Mouse (Mus musculus): ENCODE measurements around the gene Zyx. TPM values are rescaled to one million over a fixed set of nuclear protein-coding genes. Genes with fewer than 3 reads are reported as not detected.

The Zyx gene
- polyA plus RNA-seq, 1 experiment from 2014 or later: 34.8 TPM

- WGBS: 94% methylated on average over 13 of the region's 13 CpGs
These were observed 11.8 kb downstream of the Zyx start for GRCm38 (mm10) chr6:42361041-42361895.

GRCm38 (mm10) chr6:42362074-42362473 is 12.6 kb downstream of the Zyx start:
- no peak overlapping the region for H3K27ac ChIP-seq (ENCODE audit: low read depth, low read length)
- no peaks in the 10 kb centered on the region for H3K27me3 ChIP-seq (replicated peaks; ENCODE audit: control insufficient read depth, insufficient read depth, low read length)
- H3K9ac ChIP-seq (ENCODE audit: low read length): no peak overlapping the region
- H3K36me3 ChIP-seq (ENCODE audit: control insufficient read depth, insufficient read depth, low read length): peaks cover 31% of the 10 kb centered on the region
- no peaks in the 10 kb centered on the region for H3K9me3 ChIP-seq (replicated peaks; ENCODE audit: control insufficient read depth, low read length)
- no peak overlapping the region for H3K4me2 ChIP-seq (ENCODE audit: low read length)
- no peaks in the 10 kb centered on the region for H3K4me1 ChIP-seq (ENCODE audit: control insufficient read depth, insufficient read depth, low read length)
- no peak for ATAC-seq
- H3K4me3 ChIP-seq (ENCODE audit: low read depth, low read length): no peak overlapping the region
- no peak for DNase-seq (ENCODE audit: low spot score)
- WGBS: 62% methylated on average over 1 of the region's 1 CpGs

More at GRCm38 (mm10) chr6:42361041-42361895, 11.8 kb downstream of the Zyx start:
- H3K9me3 ChIP-seq (replicated peaks; ENCODE audit: control insufficient read depth, low read length): no peaks in the 10 kb centered on the region
- no peaks in the 10 kb centered on the region for H3K27me3 ChIP-seq (replicated peaks; ENCODE audit: control insufficient read depth, insufficient read depth, low read length)
- peaks cover 39% of the 10 kb centered on the region for H3K36me3 ChIP-seq (ENCODE audit: control insufficient read depth, insufficient read depth, low read length)
- H3K4me2 ChIP-seq (ENCODE audit: low read length): no peak overlapping the region
- no peak for ATAC-seq
- H3K4me3 ChIP-seq (ENCODE audit: low read depth, low read length): no peak overlapping the region
- H3K27ac ChIP-seq (ENCODE audit: low read depth, low read length): no peak overlapping the region
- no peaks in the 10 kb centered on the region for H3K4me1 ChIP-seq (ENCODE audit: control insufficient read depth, insufficient read depth, low read length)
- DNase-seq (ENCODE audit: low spot score): no peak
- H3K9ac ChIP-seq (ENCODE audit: low read length): no peak overlapping the region

GRCm38 (mm10) chr6:42362497-42362896 is 13.1 kb downstream of the Zyx start:
- Histone ChIP-seq H3K4me1 (ENCODE audit: control insufficient read depth, insufficient read depth, low read length) (no peaks in the 10 kb centered on the region), H3K4me2 (ENCODE audit: low read length) (no peak overlapping the region), H3K4me3 (ENCODE audit: low read depth, low read length) (no peak overlapping the region), H3K27ac (ENCODE audit: low read depth, low read length) (no peak overlapping the region), H3K9me3 (replicated peaks; ENCODE audit: control insufficient read depth, low read length) (no peaks in the 10 kb centered on the region), H3K27me3 (replicated peaks; ENCODE audit: control insufficient read depth, insufficient read depth, low read length) (no peaks in the 10 kb centered on the region), H3K9ac (ENCODE audit: low read length) (no peak overlapping the region), H3K36me3 (ENCODE audit: control insufficient read depth, insufficient read depth, low read length) (peaks cover 27% of the 10 kb centered on the region)
- DNase-seq (ENCODE audit: low spot score) (no peak), ATAC-seq (no peak)
- WGBS: 76% methylated on average over 1 of the region's 1 CpGs

GRCm38 (mm10) chr6:42362974-42363373 is 13.5 kb downstream of the Zyx start:
- Histone ChIP-seq H3K4me1 (ENCODE audit: control insufficient read depth, insufficient read depth, low read length) (no peaks in the 10 kb centered on the region), H3K9ac (ENCODE audit: low read length) (no peak overlapping the region), H3K27ac (ENCODE audit: low read depth, low read length) (no peak overlapping the region), H3K4me3 (ENCODE audit: low read depth, low read length) (no peak overlapping the region), H3K36me3 (ENCODE audit: control insufficient read depth, insufficient read depth, low read length) (peaks cover 22% of the 10 kb centered on the region), H3K27me3 (replicated peaks; ENCODE audit: control insufficient read depth, insufficient read depth, low read length) (no peaks in the 10 kb centered on the region), H3K4me2 (ENCODE audit: low read length) (no peak overlapping the region), H3K9me3 (replicated peaks; ENCODE audit: control insufficient read depth, low read length) (no peaks in the 10 kb centered on the region)
- 45% methylated on average over 3 of the region's 3 CpGs for WGBS
- DNase-seq (ENCODE audit: low spot score): no peak
- 0 out of 2 replicates have a peak, but pooled peaks have one; percentile 35 for ATAC-seq

GRCm38 (mm10) chr6:42364066-42364465 is 14.6 kb downstream of the Zyx start:
- H3K9me3 ChIP-seq (replicated peaks; ENCODE audit: control insufficient read depth, low read length): no peaks in the 10 kb centered on the region
- no peak overlapping the region for H3K9ac ChIP-seq (ENCODE audit: low read length)
- H3K36me3 ChIP-seq (ENCODE audit: control insufficient read depth, insufficient read depth, low read length): peaks cover 11% of the 10 kb centered on the region
- no peak overlapping the region for H3K27ac ChIP-seq (ENCODE audit: low read depth, low read length)
- H3K4me1 ChIP-seq (ENCODE audit: control insufficient read depth, insufficient read depth, low read length): no peaks in the 10 kb centered on the region
- H3K4me3 ChIP-seq (ENCODE audit: low read depth, low read length): no peak overlapping the region
- WGBS: 93% methylated on average over 4 of the region's 4 CpGs
- no peaks in the 10 kb centered on the region for H3K27me3 ChIP-seq (replicated peaks; ENCODE audit: control insufficient read depth, insufficient read depth, low read length)
- DNase-seq (ENCODE audit: low spot score) (no peak), ATAC-seq (no peak)
- no peak overlapping the region for H3K4me2 ChIP-seq (ENCODE audit: low read length)

- Histone ChIP-seq H3K9ac (ENCODE audit: low read length) (no peak overlapping the region), H3K27ac (ENCODE audit: low read depth, low read length) (no peak overlapping the region), H3K9me3 (replicated peaks; ENCODE audit: control insufficient read depth, low read length) (no peaks in the 10 kb centered on the region), H3K36me3 (ENCODE audit: control insufficient read depth, insufficient read depth, low read length) (peaks cover 6% of the 10 kb centered on the region; the same call in 1 of the 2 replicates), H3K4me1 (ENCODE audit: control insufficient read depth, insufficient read depth, low read length) (no peaks in the 10 kb centered on the region), H3K27me3 (replicated peaks; ENCODE audit: control insufficient read depth, insufficient read depth, low read length) (no peaks in the 10 kb centered on the region), H3K4me3 (ENCODE audit: low read depth, low read length) (no peak overlapping the region), H3K4me2 (ENCODE audit: low read length) (no peak overlapping the region)
- 90% methylated on average over 15 of the region's 15 CpGs for WGBS
- no peak for DNase-seq (ENCODE audit: low spot score)
- ATAC-seq: no peak
These were observed 15.2 kb downstream of the Zyx start for GRCm38 (mm10) chr6:42364607-42365006.

GRCm38 (mm10) chr6:42365215-42365614 is 15.8 kb downstream of the Zyx start:
- ATAC-seq: no peak
- Histone ChIP-seq H3K4me1 (ENCODE audit: control insufficient read depth, insufficient read depth, low read length) (0 out of 2 replicates have a peak, but pooled peaks cover 5% of the 10 kb centered on the region), H3K9ac (ENCODE audit: low read length) (no peak overlapping the region), H3K36me3 (ENCODE audit: control insufficient read depth, insufficient read depth, low read length) (0 out of 2 replicates have a peak, but pooled peaks cover 3% of the 10 kb centered on the region), H3K27me3 (replicated peaks; ENCODE audit: control insufficient read depth, insufficient read depth, low read length) (no peaks in the 10 kb centered on the region), H3K9me3 (replicated peaks; ENCODE audit: control insufficient read depth, low read length) (no peaks in the 10 kb centered on the region), H3K27ac (ENCODE audit: low read depth, low read length) (no peak overlapping the region), H3K4me2 (ENCODE audit: low read length) (no peak overlapping the region), H3K4me3 (ENCODE audit: low read depth, low read length) (no peak overlapping the region)
- no peak for DNase-seq (ENCODE audit: low spot score)
- 95% methylated on average over 6 of the region's 6 CpGs for WGBS

GRCm38 (mm10) chr6:42369870-42370269 is 20.4 kb downstream of the Zyx start:
- Histone ChIP-seq H3K27ac (ENCODE audit: low read depth, low read length) (no peak overlapping the region), H3K27me3 (replicated peaks; ENCODE audit: control insufficient read depth, insufficient read depth, low read length) (peaks cover 4% of the 10 kb centered on the region; the same call in 1 of the 2 replicates), H3K4me2 (ENCODE audit: low read length) (no peak overlapping the region), H3K4me3 (ENCODE audit: low read depth, low read length) (no peak overlapping the region), H3K9ac (ENCODE audit: low read length) (no peak overlapping the region), H3K9me3 (replicated peaks; ENCODE audit: control insufficient read depth, low read length) (no peaks in the 10 kb centered on the region), H3K36me3 (ENCODE audit: control insufficient read depth, insufficient read depth, low read length) (no peaks in the 10 kb centered on the region), H3K4me1 (ENCODE audit: control insufficient read depth, insufficient read depth, low read length) (0 out of 2 replicates have a peak, but pooled peaks cover 5% of the 10 kb centered on the region)
- DNase-seq (ENCODE audit: low spot score) (peak; percentile 32), ATAC-seq (peak; percentile 40; the same call in 1 of the 2 replicates)
- 1% methylated on average over 3 of the region's 3 CpGs for WGBS
